Mouse (Mus musculus) testis, adult 2 months (tissue): Measurements from ENCODE around the gene Samd4b.

Source experiments
- CTCF ChIP-seq: fragments of 200-500 bp; IDR thresholded peaks from 2 replicates; pipeline ENCODE4 v1.5.1; 2012; ENCODE audit warnings: low read depth, mild to moderate bottlenecking, inconsistent platforms, low read length, moderate library complexity; ENCODE audit not compliant: control insufficient read depth, insufficient read depth, insufficient replicate concordance
- POLR2A ChIP-seq: fragments of 200-500 bp; IDR thresholded peaks from 2 replicates; pipeline ENCODE4 v1.6.1; 2012; ENCODE audit warnings: low read depth, mild to moderate bottlenecking, inconsistent platforms, low read length, moderate library complexity; ENCODE audit not compliant: control insufficient read depth

DNA sequence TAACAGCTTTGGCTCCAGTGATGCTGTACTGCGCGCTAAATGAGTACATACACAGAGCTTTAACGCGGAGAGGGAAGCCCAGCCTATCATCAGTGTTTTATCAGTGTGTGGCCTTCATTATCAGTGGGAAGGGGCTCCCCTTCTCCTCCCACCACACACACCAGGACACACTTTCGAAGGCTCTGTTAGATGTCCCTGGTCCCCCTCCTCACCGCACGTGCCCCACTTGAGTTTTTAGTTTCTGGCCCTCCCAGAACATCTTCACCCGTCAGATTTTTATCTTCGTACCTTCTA lies 720 bp downstream of the Samd4b start:
- TF ChIP-seq POLR2A: no peak
- TF ChIP-seq CTCF: no peak
